Mouse (Mus musculus) hindbrain, embryonic 13.5 days (tissue): ENCODE data around the gene Abi3. TPM values are rescaled to one million over a fixed set of nuclear protein-coding genes. Genes with fewer than 3 reads are reported as not detected.

Experiments used
- ATAC-seq: fragments of 200-750 bp; cut with Nextera tagmentation; 2 replicates; pipeline ENCODE4 v1.8.0; 2017; ENCODE audit warnings: moderate TSS enrichment; ENCODE audit not compliant: low FRiP score
- H3K27ac ChIP-seq: fragments of 300-500 bp; sonication (generic); 2 replicates; pipeline ENCODE4 v1.5.1; 2015; ENCODE audit warnings: inconsistent platforms, mild to moderate bottlenecking, moderate library complexity
- H3K27me3 ChIP-seq: fragments of 300-500 bp; sonication (generic); 2 replicates; pipeline ENCODE4 v1.6.1; 2015; ENCODE audit warnings: mild to moderate bottlenecking, inconsistent platforms
- H3K36me3 ChIP-seq: fragments of 300-500 bp; sonication (generic); 2 replicates; pipeline ENCODE4 v1.6.1; 2015; ENCODE audit warnings: mild to moderate bottlenecking, inconsistent platforms
- H3K4me1 ChIP-seq: fragments of 300-500 bp; sonication (generic); replicated peaks from 2 replicates; pipeline ENCODE4 v1.6.1; 2015; ENCODE audit warnings: inconsistent platforms
- H3K4me2 ChIP-seq: fragments of 300-500 bp; sonication (generic); 2 replicates; pipeline ENCODE4 v1.6.1; 2015; ENCODE audit warnings: inconsistent platforms, mild to moderate bottlenecking, moderate library complexity
- H3K4me3 ChIP-seq: fragments of 300-500 bp; sonication (generic); 2 replicates; pipeline ENCODE4 v1.5.1; 2015; ENCODE audit warnings: mild to moderate bottlenecking, inconsistent platforms
- H3K9ac ChIP-seq: fragments of 300-500 bp; sonication (generic); 2 replicates; pipeline ENCODE4 v1.6.1; 2015; ENCODE audit warnings: mild to moderate bottlenecking, inconsistent platforms
- H3K9me3 ChIP-seq: fragments of 300-500 bp; sonication (generic); 2 replicates; pipeline ENCODE4 v1.6.1; 2016; ENCODE audit warnings: inconsistent platforms
- WGBS: fragments of 180-500 bp; shearing (Covaris S2); methylation state at CpG from one replicate; pipeline ENCODE4 v1.1.7; 2015; 5-methylcytosine and 5-hydroxymethylcytosine counted together
- polyA plus RNA-seq: library from polyadenylated mRNA; unstranded; fragments of >200 nt; fragmentation: Nextera tagmentation; extraction: Ambion mirVana; gene quantifications from 2 replicates; pipeline ENCODE4 v1.2.1, GENCODE M21; 2015

Gene Abi3
- polyA plus RNA-seq, 1 experiment from 2014 or later, result 2.1 TPM

GRCm38 (mm10) chr11:95792950-95793509 is 49.2 kb downstream of the Abi3 start:
- H3K9me3 ChIP-seq, result no peaks in the 10 kb centered on the region
- no peaks in the 10 kb centered on the region for H3K36me3 ChIP-seq
- H3K27ac ChIP-seq, result no peak overlapping the region
- WGBS, result 94% methylated on average over 8 of the region's 8 CpGs
- peaks cover 9% of the 10 kb centered on the region for H3K4me1 ChIP-seq
- H3K9ac ChIP-seq, result no peak overlapping the region
- H3K4me3 ChIP-seq, result no peak overlapping the region
- H3K27me3 ChIP-seq, result peaks cover 22% of the 10 kb centered on the region
- ATAC-seq, result no peak
- no peak overlapping the region for H3K4me2 ChIP-seq

GRCm38 (mm10) chr11:95791787-95792186 is 50.5 kb downstream of the Abi3 start:
- no peak overlapping the region for H3K4me3 ChIP-seq
- peaks cover 13% of the 10 kb centered on the region for H3K27me3 ChIP-seq
- 86% methylated on average over 13 of the region's 13 CpGs for WGBS
- no peaks in the 10 kb centered on the region for H3K36me3 ChIP-seq
- H3K9me3 ChIP-seq, result no peaks in the 10 kb centered on the region
- H3K4me1 ChIP-seq, result peaks cover 5% of the 10 kb centered on the region
- no peak overlapping the region for H3K9ac ChIP-seq
- no peak overlapping the region for H3K4me2 ChIP-seq
- no peak overlapping the region for H3K27ac ChIP-seq
- no peak for ATAC-seq

GRCm38 (mm10) chr11:95789451-95789891 is 52.8 kb downstream of the Abi3 start:
- no peak overlapping the region for H3K9ac ChIP-seq
- no peak for ATAC-seq
- H3K9me3 ChIP-seq, result no peaks in the 10 kb centered on the region
- no peak overlapping the region for H3K4me3 ChIP-seq
- H3K4me2 ChIP-seq, result no peak overlapping the region
- H3K36me3 ChIP-seq, result no peaks in the 10 kb centered on the region
- WGBS, result 91% methylated on average over 8 of the region's 8 CpGs
- no peak overlapping the region for H3K27ac ChIP-seq
- no peaks in the 10 kb centered on the region for H3K4me1 ChIP-seq
- H3K27me3 ChIP-seq, result no peaks in the 10 kb centered on the region

- H3K27ac ChIP-seq, result no peak overlapping the region
- WGBS, result 90% methylated on average over 6 of the region's 6 CpGs
- no peaks in the 10 kb centered on the region for H3K27me3 ChIP-seq
- no peak overlapping the region for H3K9ac ChIP-seq
- H3K9me3 ChIP-seq, result no peaks in the 10 kb centered on the region
- H3K36me3 ChIP-seq, result no peaks in the 10 kb centered on the region; the same call in 1 of the 2 replicates
- no peak for ATAC-seq
- no peak overlapping the region for H3K4me3 ChIP-seq
- H3K4me1 ChIP-seq, result no peaks in the 10 kb centered on the region
- H3K4me2 ChIP-seq, result no peak overlapping the region
Observed at GRCm38 (mm10) chr11:95786511-95786910, 55.8 kb downstream of the Abi3 start.

GRCm38 (mm10) chr11:95785675-95786074 is 56.6 kb downstream of the Abi3 start:
- H3K27ac ChIP-seq, result no peak overlapping the region
- H3K36me3 ChIP-seq, result no peaks in the 10 kb centered on the region; the same call in 1 of the 2 replicates
- no peak overlapping the region for H3K9ac ChIP-seq
- H3K27me3 ChIP-seq, result no peaks in the 10 kb centered on the region
- H3K4me3 ChIP-seq, result no peak overlapping the region
- 90% methylated on average over 4 of the region's 4 CpGs for WGBS
- H3K4me1 ChIP-seq, result no peaks in the 10 kb centered on the region
- no peak overlapping the region for H3K4me2 ChIP-seq
- no peak for ATAC-seq
- H3K9me3 ChIP-seq, result no peaks in the 10 kb centered on the region

- ATAC-seq, result no peak
- H3K4me3 ChIP-seq, result no peak overlapping the region
- H3K4me2 ChIP-seq, result no peak overlapping the region
- no peak overlapping the region for H3K27ac ChIP-seq
- no peaks in the 10 kb centered on the region for H3K27me3 ChIP-seq
- 84% methylated on average over 9 of the region's 9 CpGs for WGBS
- H3K9ac ChIP-seq, result no peak overlapping the region
- H3K9me3 ChIP-seq, result no peaks in the 10 kb centered on the region
- no peaks in the 10 kb centered on the region for H3K4me1 ChIP-seq
- H3K36me3 ChIP-seq, result no peaks in the 10 kb centered on the region; the same call in 1 of the 2 replicates
Observed at GRCm38 (mm10) chr11:95783958-95784357, 58.3 kb downstream of the Abi3 start.

- H3K9me3 ChIP-seq, result no peaks in the 10 kb centered on the region
- no peaks in the 10 kb centered on the region for H3K27me3 ChIP-seq
- H3K9ac ChIP-seq, result no peak overlapping the region
- H3K27ac ChIP-seq, result no peak overlapping the region
- 84% methylated on average over 4 of the region's 4 CpGs for WGBS
- no peak overlapping the region for H3K4me3 ChIP-seq
- no peak for ATAC-seq
- H3K4me1 ChIP-seq, result no peaks in the 10 kb centered on the region
- H3K4me2 ChIP-seq, result no peak overlapping the region
- H3K36me3 ChIP-seq, result no peaks in the 10 kb centered on the region; the same call in 1 of the 2 replicates
Observed at GRCm38 (mm10) chr11:95783457-95783856, 58.8 kb downstream of the Abi3 start.

GRCm38 (mm10) chr11:95781557-95781956 is 60.7 kb downstream of the Abi3 start:
- 81% methylated on average over 11 of the region's 11 CpGs for WGBS
- no peaks in the 10 kb centered on the region for H3K9me3 ChIP-seq
- H3K27me3 ChIP-seq, result no peaks in the 10 kb centered on the region
- H3K27ac ChIP-seq, result no peak overlapping the region
- no peak for ATAC-seq
- H3K9ac ChIP-seq, result no peak overlapping the region
- H3K4me1 ChIP-seq, result no peaks in the 10 kb centered on the region
- no peak overlapping the region for H3K4me2 ChIP-seq
- H3K4me3 ChIP-seq, result no peak overlapping the region
- H3K36me3 ChIP-seq, result no peaks in the 10 kb centered on the region; the same call in 1 of the 2 replicates

GRCm38 (mm10) chr11:95780480-95780879 is 61.8 kb downstream of the Abi3 start:
- H3K9ac ChIP-seq, result no peak overlapping the region
- WGBS, result 95% methylated on average over 8 of the region's 8 CpGs
- no peak overlapping the region for H3K4me2 ChIP-seq
- H3K9me3 ChIP-seq, result no peaks in the 10 kb centered on the region
- no peak overlapping the region for H3K27ac ChIP-seq
- no peak overlapping the region for H3K4me3 ChIP-seq
- H3K36me3 ChIP-seq, result peaks cover 5% of the 10 kb centered on the region
- no peaks in the 10 kb centered on the region for H3K27me3 ChIP-seq
- ATAC-seq, result no peak
- no peaks in the 10 kb centered on the region for H3K4me1 ChIP-seq

Other genes with a start within 250 kb of the Abi3 start
- 175 and 186 TPM in 2 replicates for gene Phb, start 175.5 kb downstream of the Abi3 start, polyA plus RNA-seq
- gene Zfp652, start 129.8 kb downstream of the Abi3 start, polyA plus RNA-seq, result 31.0 and 32.8 TPM in 2 replicates
- gene B130006D01Rik, start 118.9 kb downstream of the Abi3 start, polyA plus RNA-seq, result 1.6 and 1.8 TPM in 2 replicates
- gene Phospho1, start 18.0 kb downstream of the Abi3 start, polyA plus RNA-seq, result 0.39 TPM in 1 of 2 replicates, not detected in the other
- gene Gngt2, start 5.3 kb downstream of the Abi3 start, polyA plus RNA-seq, result 4.1 and 4.8 TPM in 2 replicates
- gene B4galnt2, start 72.4 kb upstream of the Abi3 start, polyA plus RNA-seq, result not detected in 2 replicates
- 22.8 and 23.1 TPM in 2 replicates for gene Igf2bp1, start 163.5 kb upstream of the Abi3 start, polyA plus RNA-seq
- gene Gip, start 182.1 kb upstream of the Abi3 start, polyA plus RNA-seq, result not detected in 2 replicates
- gene Snf8, start 192.4 kb upstream of the Abi3 start, polyA plus RNA-seq, result 138 and 141 TPM in 2 replicates
- gene Ube2z, start 222.9 kb upstream of the Abi3 start, polyA plus RNA-seq, result 31.0 and 31.7 TPM in 2 replicates
- 530 and 549 TPM in 2 replicates for gene Atp5g1, start 233.2 kb upstream of the Abi3 start, polyA plus RNA-seq